Mouse (Mus musculus): Measurements from ENCODE around the gene Zhx3. TPM values are rescaled to one million over a fixed set of nuclear protein-coding genes. Genes with fewer than 3 reads are reported as not detected.

Gene Zhx3
- polyA plus RNA-seq, 1 experiment from 2014 or later = 6.8 TPM

- Histone ChIP-seq H3K9ac (ENCODE audit: low read length) (no peak overlapping the region), H3K9me3 (ENCODE audit: control insufficient read depth, low read length) (no peaks in the 10 kb centered on the region), H3K4me2 (ENCODE audit: low read length) (no peak overlapping the region), H3K4me3 (ENCODE audit: control insufficient read depth in 1 of 2, insufficient read depth in 1 of 2, low read depth in 1 of 2, low read length in 2 of 2) (no peak overlapping the region), H3K4me1 (ENCODE audit: control insufficient read depth in 2 of 2, insufficient read depth in 2 of 2, low read length in 2 of 2) (peaks cover 0 to 9% of the 10 kb centered on the region in 2 experiments; a peak in 2 of 4 replicates), H3K27me3 (ENCODE audit: control insufficient read depth, insufficient read depth, low read length) (no peaks in the 10 kb centered on the region), H3K36me3 (ENCODE audit: control insufficient read depth, insufficient read depth, low read length) (0 out of 2 replicates have a peak, but pooled peaks cover 8% of the 10 kb centered on the region), H3K27ac (replicated peaks in 1 of 2; ENCODE audit: control insufficient read depth in 1 of 2, insufficient read depth in 1 of 2, low read depth in 2 of 2, low read length in 2 of 2) (no peak overlapping the region)
- no peak for ATAC-seq (ENCODE audit: insufficient number of reproducible peaks, insufficient read depth, low FRiP score, low read depth)
- 76% methylated on average over 1 of the region's 1 CpGs for WGBS
Measured at GRCm38 (mm10) chr2:160786333-160786732, 86.5 kb downstream of the Zhx3 start.

GRCm38 (mm10) chr2:160780834-160781219 is 92.0 kb downstream of the Zhx3 start:
- Histone ChIP-seq H3K4me2 (ENCODE audit: low read length) (no peak overlapping the region), H3K27ac (replicated peaks in 1 of 2; ENCODE audit: control insufficient read depth in 1 of 2, insufficient read depth in 1 of 2, low read depth in 2 of 2, low read length in 2 of 2) (no peak overlapping the region), H3K36me3 (ENCODE audit: control insufficient read depth, insufficient read depth, low read length) (peaks cover 19% of the 10 kb centered on the region; the same call in 1 of the 2 replicates), H3K4me3 (ENCODE audit: control insufficient read depth in 1 of 2, insufficient read depth in 1 of 2, low read depth in 1 of 2, low read length in 2 of 2) (no peak overlapping the region), H3K9ac (ENCODE audit: low read length) (no peak overlapping the region), H3K9me3 (ENCODE audit: control insufficient read depth, low read length) (no peaks in the 10 kb centered on the region), H3K4me1 (ENCODE audit: control insufficient read depth in 2 of 2, insufficient read depth in 2 of 2, low read length in 2 of 2) (peaks cover 0 to 5% of the 10 kb centered on the region in 2 experiments; a peak in 2 of 4 replicates), H3K27me3 (ENCODE audit: control insufficient read depth, insufficient read depth, low read length) (no peaks in the 10 kb centered on the region)
- WGBS = 93% methylated on average over 2 of the region's 2 CpGs
- ATAC-seq (ENCODE audit: insufficient number of reproducible peaks, insufficient read depth, low FRiP score, low read depth) = no peak

- H3K9me3 ChIP-seq (ENCODE audit: control insufficient read depth, low read length) = no peaks in the 10 kb centered on the region
- no peak overlapping the region for H3K4me3 ChIP-seq (ENCODE audit: control insufficient read depth in 1 of 2, insufficient read depth in 1 of 2, low read depth in 1 of 2, low read length in 2 of 2)
- no peaks in the 10 kb centered on the region for H3K27me3 ChIP-seq (ENCODE audit: control insufficient read depth, insufficient read depth, low read length)
- no peak overlapping the region for H3K27ac ChIP-seq (replicated peaks in 1 of 2; ENCODE audit: control insufficient read depth in 1 of 2, insufficient read depth in 1 of 2, low read depth in 2 of 2, low read length in 2 of 2)
- 90% methylated on average over 13 of the region's 13 CpGs for WGBS
- no peak overlapping the region for H3K4me2 ChIP-seq (ENCODE audit: low read length)
- peaks cover 19% of the 10 kb centered on the region; the same call in 1 of the 2 replicates for H3K36me3 ChIP-seq (ENCODE audit: control insufficient read depth, insufficient read depth, low read length)
- H3K4me1 ChIP-seq (ENCODE audit: control insufficient read depth in 2 of 2, insufficient read depth in 2 of 2, low read length in 2 of 2) = peaks cover 0 to 3% of the 10 kb centered on the region in 2 experiments; a peak in 2 of 4 replicates
- no peak overlapping the region for H3K9ac ChIP-seq (ENCODE audit: low read length)
- no peak for ATAC-seq (ENCODE audit: insufficient number of reproducible peaks, insufficient read depth, low FRiP score, low read depth)
Measured at GRCm38 (mm10) chr2:160780154-160780833, 92.5 kb downstream of the Zhx3 start.

- Histone ChIP-seq H3K27ac (replicated peaks in 1 of 2; ENCODE audit: control insufficient read depth in 1 of 2, insufficient read depth in 1 of 2, low read depth in 2 of 2, low read length in 2 of 2) (no peak overlapping the region), H3K27me3 (ENCODE audit: control insufficient read depth, insufficient read depth, low read length) (no peaks in the 10 kb centered on the region), H3K4me1 (ENCODE audit: control insufficient read depth in 2 of 2, insufficient read depth in 2 of 2, low read length in 2 of 2) (no peaks in the 10 kb centered on the region; a peak in 1 of 4 replicates), H3K9ac (ENCODE audit: low read length) (no peak overlapping the region), H3K9me3 (ENCODE audit: control insufficient read depth, low read length) (no peaks in the 10 kb centered on the region), H3K4me3 (ENCODE audit: control insufficient read depth in 1 of 2, insufficient read depth in 1 of 2, low read depth in 1 of 2, low read length in 2 of 2) (no peak overlapping the region), H3K36me3 (ENCODE audit: control insufficient read depth, insufficient read depth, low read length) (peaks cover 19% of the 10 kb centered on the region; the same call in 1 of the 2 replicates), H3K4me2 (ENCODE audit: low read length) (no peak overlapping the region)
- 82% methylated on average over 2 of the region's 2 CpGs for WGBS
- ATAC-seq (ENCODE audit: insufficient number of reproducible peaks, insufficient read depth, low FRiP score, low read depth) = no peak
Measured at GRCm38 (mm10) chr2:160778034-160778433, 94.8 kb downstream of the Zhx3 start.

GRCm38 (mm10) chr2:160771325-160772276 is 101.2 kb downstream of the Zhx3 start:
- Histone ChIP-seq H3K9ac (ENCODE audit: low read length) (no peak overlapping the region), H3K27me3 (ENCODE audit: control insufficient read depth, insufficient read depth, low read length) (no peaks in the 10 kb centered on the region), H3K36me3 (ENCODE audit: control insufficient read depth, insufficient read depth, low read length) (peaks cover 21% of the 10 kb centered on the region), H3K4me2 (ENCODE audit: low read length) (no peak overlapping the region), H3K27ac (replicated peaks in 1 of 2; ENCODE audit: control insufficient read depth in 1 of 2, insufficient read depth in 1 of 2, low read depth in 2 of 2, low read length in 2 of 2) (no peak overlapping the region), H3K9me3 (ENCODE audit: control insufficient read depth, low read length) (no peaks in the 10 kb centered on the region), H3K4me3 (ENCODE audit: control insufficient read depth in 1 of 2, insufficient read depth in 1 of 2, low read depth in 1 of 2, low read length in 2 of 2) (no peak overlapping the region), H3K4me1 (ENCODE audit: control insufficient read depth in 2 of 2, insufficient read depth in 2 of 2, low read length in 2 of 2) (no peaks in the 10 kb centered on the region)
- WGBS = 77% methylated on average over 8 of the region's 8 CpGs
- ATAC-seq (ENCODE audit: insufficient number of reproducible peaks, insufficient read depth, low FRiP score, low read depth) = no peak

GRCm38 (mm10) chr2:160770871-160771270 is 101.9 kb downstream of the Zhx3 start:
- no peak for ATAC-seq (ENCODE audit: insufficient number of reproducible peaks, insufficient read depth, low FRiP score, low read depth)
- WGBS = 90% methylated on average over 1 of the region's 1 CpGs
- no peak overlapping the region for H3K9ac ChIP-seq (ENCODE audit: low read length)

GRCm38 (mm10) chr2:160770409-160770808 is 102.4 kb downstream of the Zhx3 start:
- Histone ChIP-seq H3K27ac (replicated peaks in 1 of 2; ENCODE audit: control insufficient read depth in 1 of 2, insufficient read depth in 1 of 2, low read depth in 2 of 2, low read length in 2 of 2) (no peak overlapping the region), H3K4me3 (ENCODE audit: control insufficient read depth in 1 of 2, insufficient read depth in 1 of 2, low read depth in 1 of 2, low read length in 2 of 2) (no peak overlapping the region), H3K4me1 (ENCODE audit: control insufficient read depth in 2 of 2, insufficient read depth in 2 of 2, low read length in 2 of 2) (no peaks in the 10 kb centered on the region), H3K9ac (ENCODE audit: low read length) (no peak overlapping the region), H3K36me3 (ENCODE audit: control insufficient read depth, insufficient read depth, low read length) (peaks cover 31% of the 10 kb centered on the region), H3K4me2 (ENCODE audit: low read length) (no peak overlapping the region), H3K27me3 (ENCODE audit: control insufficient read depth, insufficient read depth, low read length) (no peaks in the 10 kb centered on the region), H3K9me3 (ENCODE audit: control insufficient read depth, low read length) (no peaks in the 10 kb centered on the region)
- no peak for ATAC-seq (ENCODE audit: insufficient number of reproducible peaks, insufficient read depth, low FRiP score, low read depth)

More at GRCm38 (mm10) chr2:160770871-160771270, 101.9 kb downstream of the Zhx3 start:
- no peak overlapping the region for H3K27ac ChIP-seq (replicated peaks in 1 of 2; ENCODE audit: control insufficient read depth in 1 of 2, insufficient read depth in 1 of 2, low read depth in 2 of 2, low read length in 2 of 2)
- no peak overlapping the region for H3K4me3 ChIP-seq (ENCODE audit: control insufficient read depth in 1 of 2, insufficient read depth in 1 of 2, low read depth in 1 of 2, low read length in 2 of 2)
- no peak overlapping the region for H3K4me2 ChIP-seq (ENCODE audit: low read length)
- H3K4me1 ChIP-seq (ENCODE audit: control insufficient read depth in 2 of 2, insufficient read depth in 2 of 2, low read length in 2 of 2) = no peaks in the 10 kb centered on the region
- no peaks in the 10 kb centered on the region for H3K27me3 ChIP-seq (ENCODE audit: control insufficient read depth, insufficient read depth, low read length)
- H3K36me3 ChIP-seq (ENCODE audit: control insufficient read depth, insufficient read depth, low read length) = peaks cover 28% of the 10 kb centered on the region
- H3K9me3 ChIP-seq (ENCODE audit: control insufficient read depth, low read length) = no peaks in the 10 kb centered on the region
